Mouse (Mus musculus) midbrain, postnatal 0 days (tissue): ENCODE measurements around the gene 4930407I10Rik. TPM values are rescaled to one million over a fixed set of nuclear protein-coding genes. Genes with fewer than 3 reads are reported as not detected.

Source experiments
- ATAC-seq: fragments of 200-750 bp; cut with Nextera tagmentation; 2 replicates; pipeline ENCODE4 v1.8.0; 2017; ENCODE audit warnings: moderate number of reproducible peaks, mild to moderate bottlenecking, moderate TSS enrichment, moderate library complexity; ENCODE audit not compliant: low FRiP score
- DNase-seq: peaks from one replicate; pipeline ENCODE4 v3.0.0-alpha.2; 2015; ENCODE audit warnings: low spot score
- H3K27ac ChIP-seq: fragments of 300-500 bp; sonication (generic); 2 replicates; pipeline ENCODE4 v1.5.1; 2014; ENCODE audit warnings: low read depth, mild to moderate bottlenecking, low read length, mixed read lengths
- H3K27me3 ChIP-seq: fragments of 300-500 bp; sonication (generic); 2 replicates; pipeline ENCODE4 v1.6.1; 2014; ENCODE audit warnings: low read length, control low read depth, mixed read lengths; ENCODE audit not compliant: insufficient read depth
- H3K36me3 ChIP-seq: fragments of 300-500 bp; sonication (generic); 2 replicates; pipeline ENCODE4 v1.6.1; 2014; ENCODE audit warnings: low read length, control low read depth, mixed read lengths; ENCODE audit not compliant: insufficient read depth
- H3K4me1 ChIP-seq: fragments of 300-500 bp; sonication (generic); 2 replicates; pipeline ENCODE4 v1.6.1; 2014; ENCODE audit warnings: mild to moderate bottlenecking, control low read depth, antibody characterized with exemption, low read length, mixed read lengths; ENCODE audit not compliant: insufficient read depth
- H3K4me2 ChIP-seq: fragments of 300-500 bp; sonication (generic); 2 replicates; pipeline ENCODE4 v1.6.1; 2014; ENCODE audit warnings: low read depth, mild to moderate bottlenecking, low read length, mixed read lengths; ENCODE audit not compliant: poor library complexity, severe bottlenecking
- H3K4me3 ChIP-seq: fragments of 300-500 bp; sonication (generic); 2 replicates; pipeline ENCODE4 v1.5.1; 2014; ENCODE audit warnings: low read depth, mild to moderate bottlenecking, low read length, moderate library complexity
- H3K9ac ChIP-seq: fragments of 300-500 bp; sonication (generic); replicated peaks from 2 replicates; pipeline ENCODE4 v1.6.1; 2014; ENCODE audit warnings: mild to moderate bottlenecking, low read length, moderate library complexity, mixed read lengths; ENCODE audit not compliant: poor library complexity, severe bottlenecking
- H3K9me3 ChIP-seq: fragments of 300-500 bp; sonication (generic); 2 replicates; pipeline ENCODE4 v1.6.1; 2016; ENCODE audit warnings: low read length, control low read depth
- CTCF ChIP-seq: IDR thresholded peaks from 2 replicates; pipeline ENCODE4 v1.5.1; 2016; ENCODE audit warnings: antibody characterized with exemption, mild to moderate bottlenecking
- WGBS: fragments of 180-500 bp; shearing (Covaris S2); extraction: QIAGEN DNeasy Blood & Tissue Kit; methylation state at CpG from one replicate; pipeline ENCODE4 v1.1.7; 2014; 5-methylcytosine and 5-hydroxymethylcytosine counted together
- polyA plus RNA-seq: library from polyadenylated mRNA; unstranded; fragments of >200 nt; fragmentation: Nextera tagmentation; extraction: Ambion mirVana; gene quantifications from 2 replicates; pipeline ENCODE4 v1.2.1, GENCODE M21; 2015
- total RNA-seq: library from RNA; depleted of rRNA; stranded (reverse); fragments of >200 nt; gene quantifications from 2 replicates; pipeline ENCODE4 v1.2.3, GENCODE M21; 2014

The 4930407I10Rik gene
- total and polyA plus RNA-seq, 2 experiments from 2014 or later = not detected

- TF ChIP-seq CTCF = no peak
- no peaks in the 10 kb centered on the region for H3K27me3 ChIP-seq
- WGBS = 27% methylated on average over 6 of the region's 6 CpGs
- H3K4me2 ChIP-seq = peak overlapping the region; percentile 92
- H3K27ac ChIP-seq = peak overlapping the region; percentile 79
- ATAC-seq = no peak
- peak overlapping the region; percentile 74 for H3K4me3 ChIP-seq
- H3K4me1 ChIP-seq = no peaks in the 10 kb centered on the region
- H3K36me3 ChIP-seq = peaks cover 4% of the 10 kb centered on the region; the same call in 1 of the 2 replicates
- H3K9me3 ChIP-seq = no peaks in the 10 kb centered on the region
- H3K9ac ChIP-seq = peak overlapping the region; percentile 60
- peak; percentile 4 for DNase-seq
These were observed 42.1 kb upstream of the 4930407I10Rik start for GRCm38 (mm10) chr15:82016830-82017229.

- Histone ChIP-seq H3K4me2 (no peak overlapping the region), H3K27ac (no peak overlapping the region)
- 79% methylated on average over 4 of the region's 4 CpGs for WGBS
These were observed 41.5 kb upstream of the 4930407I10Rik start for GRCm38 (mm10) chr15:82017461-82017860.

GRCm38 (mm10) chr15:82019288-82019687, 39.7 kb upstream of the 4930407I10Rik start:
- Histone ChIP-seq H3K9me3 (no peaks in the 10 kb centered on the region), H3K27ac (no peak overlapping the region), H3K4me2 (no peak overlapping the region), H3K9ac (no peak overlapping the region), H3K36me3 (peaks cover 13% of the 10 kb centered on the region), H3K27me3 (no peaks in the 10 kb centered on the region), H3K4me3 (no peak overlapping the region), H3K4me1 (no peaks in the 10 kb centered on the region)
- 87% methylated on average over 3 of the region's 3 CpGs for WGBS
- ATAC-seq (no peak), DNase-seq (no peak)
- TF ChIP-seq CTCF = no peak

More at GRCm38 (mm10) chr15:82017461-82017860, 41.5 kb upstream of the 4930407I10Rik start:
- H3K4me3 ChIP-seq = no peak overlapping the region
- H3K4me1 ChIP-seq = no peaks in the 10 kb centered on the region
- ATAC-seq (no peak), DNase-seq (no peak)
- H3K27me3 ChIP-seq = no peaks in the 10 kb centered on the region
- H3K9ac ChIP-seq = no peak overlapping the region
- peaks cover 2% of the 10 kb centered on the region for H3K36me3 ChIP-seq
- H3K9me3 ChIP-seq = no peaks in the 10 kb centered on the region
- TF ChIP-seq CTCF = no peak

GRCm38 (mm10) chr15:82022535-82023088, 36.3 kb upstream of the 4930407I10Rik start:
- WGBS = 88% methylated on average over 13 of the region's 13 CpGs
- ATAC-seq (no peak), DNase-seq (no peak)
- no peaks in the 10 kb centered on the region for H3K9me3 ChIP-seq
- no peak for TF ChIP-seq CTCF
- no peak overlapping the region for H3K4me3 ChIP-seq
- H3K36me3 ChIP-seq = peaks cover 38% of the 10 kb centered on the region
- H3K9ac ChIP-seq = no peak overlapping the region
- no peaks in the 10 kb centered on the region for H3K27me3 ChIP-seq
- no peaks in the 10 kb centered on the region for H3K4me1 ChIP-seq
- no peak overlapping the region for H3K27ac ChIP-seq
- no peak overlapping the region for H3K4me2 ChIP-seq

- Histone ChIP-seq H3K4me2 (no peak overlapping the region), H3K36me3 (peaks cover 45% of the 10 kb centered on the region), H3K4me3 (no peak overlapping the region), H3K27ac (no peak overlapping the region), H3K9me3 (no peaks in the 10 kb centered on the region), H3K27me3 (no peaks in the 10 kb centered on the region), H3K4me1 (no peaks in the 10 kb centered on the region), H3K9ac (no peak overlapping the region)
- ATAC-seq (no peak), DNase-seq (no peak)
- WGBS = 90% methylated on average over 6 of the region's 6 CpGs
- no peak for TF ChIP-seq CTCF
These were observed 34.9 kb upstream of the 4930407I10Rik start for GRCm38 (mm10) chr15:82023965-82024635.

- Histone ChIP-seq H3K36me3 (peaks cover 65% of the 10 kb centered on the region), H3K27ac (no peak overlapping the region), H3K4me1 (no peaks in the 10 kb centered on the region), H3K9ac (no peak overlapping the region), H3K9me3 (no peaks in the 10 kb centered on the region), H3K4me3 (no peak overlapping the region), H3K4me2 (no peak overlapping the region), H3K27me3 (no peaks in the 10 kb centered on the region)
- 96% methylated on average over 7 of the region's 7 CpGs for WGBS
- TF ChIP-seq CTCF = no peak
- ATAC-seq = no peak
- no peak for DNase-seq
These were observed 31.7 kb upstream of the 4930407I10Rik start for GRCm38 (mm10) chr15:82027276-82027675.
